Mouse (Mus musculus): ENCODE data around the gene Atg7. TPM values are rescaled to one million over a fixed set of nuclear protein-coding genes. Genes with fewer than 3 reads are reported as not detected.

The Atg7 gene
- polyA plus RNA-seq, 1 experiment from 2014 or later: 13.5 TPM

DNA sequence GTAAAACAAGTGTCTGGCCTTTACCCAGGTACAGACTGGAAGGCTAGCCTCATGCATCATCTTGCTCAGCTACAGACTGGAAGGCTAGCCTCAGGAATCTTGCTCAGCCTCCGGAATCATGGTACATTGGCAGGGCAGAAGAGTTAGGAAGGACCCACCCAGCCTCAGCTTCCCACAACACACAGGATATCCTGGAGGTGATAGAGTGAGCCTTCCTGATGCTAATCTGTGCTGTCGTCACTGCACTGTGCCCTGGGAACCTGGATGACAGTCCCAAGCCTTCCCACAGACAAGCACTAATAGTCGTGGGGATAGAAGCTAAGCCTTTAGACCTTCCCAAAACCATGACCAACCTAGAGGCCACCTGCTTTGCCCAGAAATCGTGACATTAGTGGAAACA lies 223.7 kb downstream of the Atg7 start:
- Histone ChIP-seq H3K27ac (ENCODE audit: low read depth, low read length) (no peak overlapping the region), H3K4me2 (replicated peaks; ENCODE audit: low read depth, low read length) (no peak overlapping the region), H3K9ac (ENCODE audit: low read depth, low read length) (no peak overlapping the region), H3K4me3 (ENCODE audit: low read depth, low read length) (no peak overlapping the region), H3K36me3 (ENCODE audit: control insufficient read depth, insufficient read depth, low read length) (no peaks in the 10 kb centered on the region), H3K9me3 (ENCODE audit: control insufficient read depth, low read length) (no peaks in the 10 kb centered on the region), H3K4me1 (replicated peaks; ENCODE audit: control insufficient read depth, insufficient read depth, low read length) (peaks cover 4% of the 10 kb centered on the region), H3K27me3 (ENCODE audit: control insufficient read depth, insufficient read depth, low read length) (no peaks in the 10 kb centered on the region)
- WGBS: 84% methylated on average over 4 of the region's 4 CpGs
- ATAC-seq (ENCODE audit: low FRiP score) (no peak), DNase-seq (ENCODE audit: low spot score) (no peak)

DNA sequence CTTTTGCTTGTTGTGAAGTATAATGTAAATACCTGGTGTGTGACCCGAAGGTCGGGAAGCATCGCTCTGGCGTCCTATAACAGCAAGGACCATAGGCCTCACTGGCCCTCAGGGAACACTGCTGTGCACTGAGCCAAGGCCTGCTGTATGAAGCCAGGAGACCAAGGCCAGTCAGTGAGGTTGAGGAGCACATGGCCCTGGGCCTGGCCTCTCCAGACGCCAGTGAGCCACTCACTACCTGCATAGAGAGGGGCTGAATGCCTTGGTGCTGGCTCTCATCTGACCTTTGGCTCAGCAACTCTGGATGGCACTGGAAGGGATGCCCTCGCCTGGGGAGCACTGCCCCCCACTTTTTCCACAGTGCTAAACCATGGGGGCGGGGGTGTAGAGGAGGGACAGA lies 225.8 kb downstream of the Atg7 start:
- H3K9ac ChIP-seq (ENCODE audit: low read depth, low read length): no peak overlapping the region

DNA sequence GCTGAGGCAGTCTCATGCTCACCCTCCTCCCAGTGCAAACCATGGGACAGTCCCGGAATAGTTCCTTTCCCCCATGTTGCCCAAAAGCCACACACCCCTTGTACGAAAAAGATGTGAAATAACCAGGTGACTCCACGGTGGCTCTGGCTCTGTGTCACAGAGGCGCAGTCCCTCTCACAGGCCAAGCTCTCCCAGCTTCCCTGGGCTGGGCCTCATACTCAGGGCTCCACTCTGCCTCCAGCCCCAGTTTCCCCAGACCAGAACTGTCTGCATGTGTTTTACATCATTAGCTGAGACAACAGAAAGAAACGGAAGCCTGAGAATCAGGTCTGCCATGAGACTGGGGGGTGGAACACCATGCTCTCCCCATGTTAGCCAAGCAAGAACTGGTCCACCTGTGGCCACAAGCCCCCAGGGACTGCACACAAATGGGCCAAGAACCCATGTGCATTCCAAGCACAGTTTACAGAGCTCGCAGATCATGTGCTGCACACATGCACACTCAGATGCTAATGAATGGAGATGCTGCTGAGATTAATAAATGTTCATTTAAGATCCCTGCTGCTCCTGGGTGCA lies 226.7 kb downstream of the Atg7 start:
- Histone ChIP-seq H3K4me2 (replicated peaks; ENCODE audit: low read depth, low read length) (no peak overlapping the region), H3K4me1 (replicated peaks; ENCODE audit: control insufficient read depth, insufficient read depth, low read length) (peaks cover 14% of the 10 kb centered on the region), H3K9ac (ENCODE audit: low read depth, low read length) (no peak overlapping the region), H3K4me3 (ENCODE audit: low read depth, low read length) (no peak overlapping the region), H3K36me3 (ENCODE audit: control insufficient read depth, insufficient read depth, low read length) (no peaks in the 10 kb centered on the region), H3K27me3 (ENCODE audit: control insufficient read depth, insufficient read depth, low read length) (no peaks in the 10 kb centered on the region), H3K27ac (ENCODE audit: low read depth, low read length) (no peak overlapping the region), H3K9me3 (ENCODE audit: control insufficient read depth, low read length) (no peaks in the 10 kb centered on the region)
- 69% methylated on average over 6 of the region's 6 CpGs for WGBS
- no peak for DNase-seq (ENCODE audit: low spot score)
- ATAC-seq (ENCODE audit: low FRiP score): no peak

More for the DNA sequence above, 225.8 kb downstream of the Atg7 start:
- DNase-seq (ENCODE audit: low spot score): no peak
- Histone ChIP-seq H3K4me1 (replicated peaks; ENCODE audit: control insufficient read depth, insufficient read depth, low read length) (peaks cover 4% of the 10 kb centered on the region), H3K4me3 (ENCODE audit: low read depth, low read length) (no peak overlapping the region), H3K27me3 (ENCODE audit: control insufficient read depth, insufficient read depth, low read length) (no peaks in the 10 kb centered on the region), H3K36me3 (ENCODE audit: control insufficient read depth, insufficient read depth, low read length) (no peaks in the 10 kb centered on the region), H3K9me3 (ENCODE audit: control insufficient read depth, low read length) (no peaks in the 10 kb centered on the region), H3K27ac (ENCODE audit: low read depth, low read length) (no peak overlapping the region), H3K4me2 (replicated peaks; ENCODE audit: low read depth, low read length) (no peak overlapping the region)
- no peak for ATAC-seq (ENCODE audit: low FRiP score)
- WGBS: 73% methylated on average over 7 of the region's 7 CpGs

DNA sequence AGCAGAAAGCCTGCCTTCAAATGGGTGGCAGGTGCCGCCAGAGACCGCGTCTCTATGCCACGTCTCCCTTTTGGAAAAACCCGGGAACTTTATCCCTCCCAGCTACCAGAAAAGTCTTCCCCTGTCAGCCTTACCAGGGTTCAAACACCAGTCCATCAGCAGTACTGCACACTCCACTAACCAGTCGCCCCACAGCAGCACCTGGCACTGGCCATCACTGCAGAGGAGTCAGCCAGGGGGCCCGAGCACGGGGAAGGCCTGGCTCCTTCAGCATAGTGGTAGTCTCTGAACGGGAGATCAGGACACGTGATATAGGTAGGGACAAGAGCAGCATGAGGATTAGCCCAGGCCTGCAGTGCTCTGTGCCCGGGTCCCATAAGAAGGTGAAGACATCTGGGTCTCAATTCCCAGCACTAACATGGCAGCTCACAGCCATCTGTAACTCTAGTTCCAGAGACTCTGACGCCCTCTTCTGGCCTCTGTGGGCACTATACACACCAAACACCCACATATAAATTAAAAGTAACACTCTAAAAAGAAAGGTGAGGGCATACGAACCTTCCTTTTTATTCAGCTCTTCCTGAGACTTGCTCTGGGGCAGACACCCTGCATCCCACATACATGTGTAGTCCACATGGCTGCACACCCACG lies 228.2 kb downstream of the Atg7 start:
- Histone ChIP-seq H3K4me3 (ENCODE audit: low read depth, low read length) (no peak overlapping the region), H3K27ac (ENCODE audit: low read depth, low read length) (no peak overlapping the region), H3K27me3 (ENCODE audit: control insufficient read depth, insufficient read depth, low read length) (no peaks in the 10 kb centered on the region), H3K9me3 (ENCODE audit: control insufficient read depth, low read length) (no peaks in the 10 kb centered on the region), H3K9ac (ENCODE audit: low read depth, low read length) (no peak overlapping the region), H3K36me3 (ENCODE audit: control insufficient read depth, insufficient read depth, low read length) (no peaks in the 10 kb centered on the region), H3K4me2 (replicated peaks; ENCODE audit: low read depth, low read length) (no peak overlapping the region), H3K4me1 (replicated peaks; ENCODE audit: control insufficient read depth, insufficient read depth, low read length) (peaks cover 22% of the 10 kb centered on the region)
- DNase-seq (ENCODE audit: low spot score) (no peak), ATAC-seq (ENCODE audit: low FRiP score) (no peak)
- 92% methylated on average over 14 of the region's 14 CpGs for WGBS

DNA sequence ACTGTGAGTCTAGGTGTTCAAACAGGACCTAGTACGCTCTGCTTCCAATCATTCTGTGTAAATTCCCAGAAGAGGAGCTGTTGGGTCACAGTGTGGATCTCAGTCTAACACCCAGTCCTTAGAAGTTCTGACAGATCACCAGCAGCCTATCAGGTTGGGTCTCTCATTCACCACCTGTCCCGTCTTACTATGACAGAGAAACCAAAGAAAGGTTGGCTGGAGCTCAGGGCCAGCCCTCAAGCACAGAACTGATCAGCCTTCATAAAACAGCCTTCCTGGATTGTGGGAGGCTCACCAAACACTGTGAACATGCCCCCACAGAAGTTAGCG lies 230.9 kb downstream of the Atg7 start:
- H3K4me3 ChIP-seq (ENCODE audit: low read depth, low read length): peak overlapping the region; percentile 28; the same call in 1 of the 2 replicates
- WGBS: 70% methylated on average over 3 of the region's 3 CpGs

DNA sequence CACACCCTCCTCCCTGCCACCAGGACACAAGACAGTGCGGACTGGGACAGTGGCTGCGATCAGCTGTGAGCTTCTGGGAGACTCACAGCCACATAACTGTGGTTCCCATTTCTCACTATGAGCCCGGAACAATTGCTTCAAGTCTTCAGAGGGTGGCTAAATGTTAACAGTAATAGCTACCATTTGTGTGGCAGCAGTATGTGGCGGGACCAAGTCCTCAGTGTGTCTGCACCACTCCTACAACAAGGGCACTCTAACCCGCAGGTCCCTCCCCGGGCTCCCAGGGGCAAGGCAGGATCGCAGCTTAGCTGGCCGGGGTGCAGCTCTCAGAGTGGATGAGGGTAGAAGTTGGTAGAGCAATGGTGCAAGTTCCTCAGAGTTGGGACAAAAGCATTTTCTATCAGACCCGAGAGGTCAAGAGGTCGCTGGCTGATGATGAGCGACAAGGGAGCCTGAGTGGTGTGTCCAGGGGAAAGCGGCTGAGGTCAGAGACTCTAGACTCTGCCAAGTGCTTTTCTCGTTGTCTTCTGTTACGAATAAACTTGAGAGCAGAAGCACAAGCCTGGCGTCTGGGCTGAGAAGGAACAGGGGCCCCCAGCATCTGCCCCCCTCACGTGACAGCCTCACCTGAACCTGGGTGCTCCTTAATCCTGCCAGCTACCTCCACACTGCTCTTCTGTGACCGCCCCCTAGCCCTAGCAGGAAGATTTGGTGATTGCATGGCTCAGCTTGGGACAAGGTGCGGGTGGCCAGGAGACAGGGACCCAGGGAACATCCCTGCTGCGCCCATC lies 231.4 kb downstream of the Atg7 start:
- WGBS: 7% methylated on average over 18 of the region's 19 CpGs
- peak overlapping the region; percentile 89 for H3K27ac ChIP-seq (ENCODE audit: low read depth, low read length)
- ATAC-seq (ENCODE audit: low FRiP score): peak; percentile 76

More for the DNA sequence above, 230.9 kb downstream of the Atg7 start:
- Histone ChIP-seq H3K27me3 (ENCODE audit: control insufficient read depth, insufficient read depth, low read length) (no peaks in the 10 kb centered on the region), H3K9ac (ENCODE audit: low read depth, low read length) (peak overlapping the region; percentile 66), H3K27ac (ENCODE audit: low read depth, low read length) (peak overlapping the region; percentile 89), H3K36me3 (ENCODE audit: control insufficient read depth, insufficient read depth, low read length) (no peaks in the 10 kb centered on the region), H3K9me3 (ENCODE audit: control insufficient read depth, low read length) (no peaks in the 10 kb centered on the region), H3K4me1 (replicated peaks; ENCODE audit: control insufficient read depth, insufficient read depth, low read length) (peaks cover 33% of the 10 kb centered on the region), H3K4me2 (replicated peaks; ENCODE audit: low read depth, low read length) (peak overlapping the region; percentile 66)
- DNase-seq (ENCODE audit: low spot score): no peak
- no peak for ATAC-seq (ENCODE audit: low FRiP score)

DNA sequence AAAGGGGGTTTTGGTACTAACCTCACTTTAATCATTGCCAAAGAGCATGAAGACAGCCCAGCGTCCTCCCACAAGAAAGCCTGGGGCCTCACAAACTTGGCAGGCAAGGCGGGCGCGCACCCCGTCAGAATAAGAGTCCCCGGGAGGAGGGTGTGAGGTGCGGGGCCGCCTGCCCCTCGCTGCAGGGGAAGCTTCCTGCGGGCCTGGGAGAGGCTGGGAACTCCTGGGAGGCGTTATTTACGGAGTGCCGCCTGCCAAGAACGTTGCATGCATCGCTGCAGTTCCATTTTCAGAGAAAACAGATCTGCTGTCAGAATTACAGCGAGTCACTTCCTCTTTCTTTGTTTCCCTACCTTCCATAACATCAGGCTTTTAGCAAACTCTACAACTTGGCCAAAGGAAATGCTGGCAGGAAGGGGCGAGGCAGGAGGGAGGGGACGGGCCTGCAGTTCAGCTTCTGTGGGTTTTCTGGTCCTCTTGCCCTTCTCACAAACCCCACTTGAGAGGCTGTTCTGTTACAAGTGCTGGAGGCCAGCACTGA lies 232.2 kb downstream of the Atg7 start:
- 0% methylated on average over 18 of the region's 18 CpGs for WGBS
- peaks cover 33% of the 10 kb centered on the region for H3K4me1 ChIP-seq (replicated peaks; ENCODE audit: control insufficient read depth, insufficient read depth, low read length)

More for the DNA sequence above, 231.4 kb downstream of the Atg7 start:
- Histone ChIP-seq H3K4me3 (ENCODE audit: low read depth, low read length) (peak overlapping the region; percentile 28), H3K4me2 (replicated peaks; ENCODE audit: low read depth, low read length) (peak overlapping the region; percentile 66), H3K36me3 (ENCODE audit: control insufficient read depth, insufficient read depth, low read length) (no peaks in the 10 kb centered on the region), H3K4me1 (replicated peaks; ENCODE audit: control insufficient read depth, insufficient read depth, low read length) (peaks cover 33% of the 10 kb centered on the region), H3K9me3 (ENCODE audit: control insufficient read depth, low read length) (no peaks in the 10 kb centered on the region), H3K27me3 (ENCODE audit: control insufficient read depth, insufficient read depth, low read length) (no peaks in the 10 kb centered on the region), H3K9ac (ENCODE audit: low read depth, low read length) (peak overlapping the region; percentile 66)
- DNase-seq (ENCODE audit: low spot score): peak; percentile 53

DNA sequence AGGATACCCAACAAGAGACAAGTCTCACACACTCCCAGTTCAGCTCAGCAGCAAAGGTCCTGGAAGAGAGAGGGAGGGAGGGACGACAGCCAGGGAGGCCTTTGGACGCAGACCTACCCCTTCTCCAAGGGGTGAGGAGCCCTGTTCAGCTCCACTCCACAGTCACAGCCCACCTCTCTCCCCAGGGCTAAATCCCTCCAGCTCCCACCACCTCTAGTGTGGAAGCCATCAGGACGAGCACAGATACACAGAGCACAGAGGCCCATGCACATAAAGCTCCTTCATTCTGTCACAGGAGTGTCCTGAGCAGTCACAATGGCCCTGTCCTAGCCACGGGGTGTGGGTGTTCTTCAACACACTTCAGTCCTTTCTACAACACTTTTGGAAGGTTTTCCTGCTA lies 233.1 kb downstream of the Atg7 start:
- Histone ChIP-seq H3K36me3 (ENCODE audit: control insufficient read depth, insufficient read depth, low read length) (no peaks in the 10 kb centered on the region), H3K9me3 (ENCODE audit: control insufficient read depth, low read length) (no peaks in the 10 kb centered on the region), H3K4me3 (ENCODE audit: low read depth, low read length) (no peak overlapping the region), H3K27ac (ENCODE audit: low read depth, low read length) (peak overlapping the region; percentile 89), H3K9ac (ENCODE audit: low read depth, low read length) (peak overlapping the region; percentile 36), H3K4me2 (replicated peaks; ENCODE audit: low read depth, low read length) (no peak overlapping the region), H3K27me3 (ENCODE audit: control insufficient read depth, insufficient read depth, low read length) (no peaks in the 10 kb centered on the region), H3K4me1 (replicated peaks; ENCODE audit: control insufficient read depth, insufficient read depth, low read length) (peaks cover 31% of the 10 kb centered on the region)
- ATAC-seq (ENCODE audit: low FRiP score) (no peak), DNase-seq (ENCODE audit: low spot score) (no peak)
- 25% methylated on average over 4 of the region's 4 CpGs for WGBS

More for the DNA sequence above, 232.2 kb downstream of the Atg7 start:
- Histone ChIP-seq H3K9ac (ENCODE audit: low read depth, low read length) (peak overlapping the region; percentile 66), H3K4me2 (replicated peaks; ENCODE audit: low read depth, low read length) (peak overlapping the region; percentile 66), H3K9me3 (ENCODE audit: control insufficient read depth, low read length) (no peaks in the 10 kb centered on the region), H3K4me3 (ENCODE audit: low read depth, low read length) (peak overlapping the region; percentile 28), H3K36me3 (ENCODE audit: control insufficient read depth, insufficient read depth, low read length) (no peaks in the 10 kb centered on the region), H3K27me3 (ENCODE audit: control insufficient read depth, insufficient read depth, low read length) (no peaks in the 10 kb centered on the region), H3K27ac (ENCODE audit: low read depth, low read length) (peak overlapping the region; percentile 89)
- ATAC-seq (ENCODE audit: low FRiP score) (peak; percentile 81), DNase-seq (ENCODE audit: low spot score) (peak; percentile 94)
